Mouse (Mus musculus) natural killer cell, adult 2 months (primary cell): ENCODE measurements at regions not wholly inside any gene's neighbourhood (a gene's known extent, or its start where the extent isn't known, plus 50 kb on each side); places are given as distances from the start of the nearest gene placed in this dataset.

ENCODE experiments used
- DNase-seq, 2 experiments: peaks; one replicate each; pipeline ENCODE4 v3.0.0; 2022; ENCODE audit warnings: low spot score in 2 of 2

DNA sequence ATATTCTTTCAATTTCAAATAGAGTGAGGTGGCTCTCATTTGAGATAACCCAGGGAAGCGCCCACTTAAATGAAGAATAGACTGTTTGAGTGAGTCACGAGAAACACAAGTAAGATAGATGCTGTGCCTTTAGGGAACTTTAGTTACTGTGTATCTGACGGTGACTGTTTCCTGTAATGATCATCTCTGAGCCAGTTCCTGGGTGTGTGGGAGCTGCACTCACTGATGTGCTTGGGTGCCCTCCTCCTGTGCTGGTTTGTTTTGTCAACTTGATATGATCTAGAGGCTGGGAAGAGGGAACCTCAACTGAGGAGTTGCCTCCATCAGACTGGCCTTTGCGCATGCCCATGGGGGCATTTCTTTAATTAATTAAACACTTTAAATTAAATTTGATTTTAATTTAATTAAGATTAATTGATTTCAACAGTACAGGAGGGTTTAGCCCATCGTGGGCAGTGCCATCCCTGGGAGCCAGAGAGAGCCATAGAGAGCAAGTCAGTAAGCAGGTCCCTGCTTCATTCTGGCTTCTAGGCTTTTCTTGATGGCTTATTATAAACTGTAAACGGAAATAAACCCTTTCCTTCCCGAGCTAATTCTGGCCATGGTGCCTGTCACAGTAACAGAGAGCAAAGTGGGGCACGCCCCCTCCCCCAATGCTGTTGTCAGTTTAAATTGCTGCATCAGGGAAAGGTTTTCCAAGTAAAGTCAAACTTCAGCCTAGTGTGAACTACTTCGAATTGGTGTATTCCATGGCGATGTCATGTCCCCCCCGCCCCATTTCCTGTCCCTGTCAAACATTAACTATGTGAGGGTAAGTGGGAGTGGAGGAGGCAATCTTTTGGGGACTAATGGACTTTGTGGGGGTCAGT lies 202.9 kb upstream of the Id2 start:
- no peak for DNase-seq

DNA sequence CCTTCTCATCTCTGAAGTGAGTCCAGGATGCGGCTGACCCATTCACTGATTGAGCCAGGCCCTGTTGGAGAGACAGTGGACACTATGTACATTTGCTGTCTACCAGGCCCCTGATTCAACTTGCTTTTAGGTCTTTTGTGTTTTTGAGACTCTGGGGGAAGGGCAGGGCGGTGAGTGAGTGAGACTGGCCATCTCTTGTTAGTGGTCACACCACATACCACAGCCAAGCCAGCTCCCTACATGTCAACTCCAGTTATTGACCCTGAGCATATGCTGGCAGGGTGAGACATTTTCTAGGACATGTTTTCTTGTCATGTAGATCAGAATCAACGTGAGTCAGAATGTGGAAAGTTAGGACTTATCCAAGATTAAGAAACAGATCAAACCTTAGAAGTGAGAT lies 201.8 kb upstream of the Id2 start:
- DNase-seq = peak; percentile 28 to 60

DNA sequence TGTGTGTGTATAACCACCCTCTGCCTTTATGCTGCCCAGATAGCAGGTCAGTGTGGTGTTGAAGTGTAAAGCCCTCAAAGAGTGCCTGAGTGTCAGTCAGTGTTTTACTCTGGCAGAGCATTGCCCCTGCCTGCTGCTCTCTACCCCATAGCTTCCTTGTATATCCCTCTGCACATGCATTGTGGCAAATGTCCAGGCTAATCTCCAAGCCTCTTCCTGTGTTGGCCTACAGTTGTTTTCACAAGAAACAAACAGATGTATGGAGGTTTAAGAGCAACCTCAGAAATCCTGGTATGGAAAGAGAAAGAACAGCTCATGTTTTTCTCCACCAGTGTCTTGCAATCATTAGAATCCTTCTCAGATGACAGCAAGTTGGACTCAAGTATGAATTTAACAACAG lies 201.0 kb upstream of the Id2 start:
- no peak for DNase-seq

DNA sequence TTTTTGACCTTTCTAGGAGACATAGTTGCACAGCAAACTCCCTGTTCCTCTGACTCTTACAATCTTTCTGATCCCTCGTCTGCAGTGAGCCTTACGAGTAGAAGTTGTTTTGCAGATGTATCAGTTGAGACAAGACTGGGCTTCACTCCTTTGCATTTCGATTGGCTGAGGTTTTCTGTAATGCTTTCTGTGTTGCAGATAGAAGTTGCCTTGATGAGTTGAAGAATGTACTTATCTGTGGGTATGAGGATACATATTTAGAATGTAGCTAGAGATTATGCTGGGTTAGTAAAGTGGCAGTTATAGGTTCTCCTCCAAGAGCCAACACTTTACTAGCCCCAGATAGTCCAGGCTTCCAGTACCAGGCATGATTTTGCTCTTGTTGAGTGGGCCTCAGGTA lies 199.7 kb upstream of the Id2 start:
- DNase-seq = no peak

DNA sequence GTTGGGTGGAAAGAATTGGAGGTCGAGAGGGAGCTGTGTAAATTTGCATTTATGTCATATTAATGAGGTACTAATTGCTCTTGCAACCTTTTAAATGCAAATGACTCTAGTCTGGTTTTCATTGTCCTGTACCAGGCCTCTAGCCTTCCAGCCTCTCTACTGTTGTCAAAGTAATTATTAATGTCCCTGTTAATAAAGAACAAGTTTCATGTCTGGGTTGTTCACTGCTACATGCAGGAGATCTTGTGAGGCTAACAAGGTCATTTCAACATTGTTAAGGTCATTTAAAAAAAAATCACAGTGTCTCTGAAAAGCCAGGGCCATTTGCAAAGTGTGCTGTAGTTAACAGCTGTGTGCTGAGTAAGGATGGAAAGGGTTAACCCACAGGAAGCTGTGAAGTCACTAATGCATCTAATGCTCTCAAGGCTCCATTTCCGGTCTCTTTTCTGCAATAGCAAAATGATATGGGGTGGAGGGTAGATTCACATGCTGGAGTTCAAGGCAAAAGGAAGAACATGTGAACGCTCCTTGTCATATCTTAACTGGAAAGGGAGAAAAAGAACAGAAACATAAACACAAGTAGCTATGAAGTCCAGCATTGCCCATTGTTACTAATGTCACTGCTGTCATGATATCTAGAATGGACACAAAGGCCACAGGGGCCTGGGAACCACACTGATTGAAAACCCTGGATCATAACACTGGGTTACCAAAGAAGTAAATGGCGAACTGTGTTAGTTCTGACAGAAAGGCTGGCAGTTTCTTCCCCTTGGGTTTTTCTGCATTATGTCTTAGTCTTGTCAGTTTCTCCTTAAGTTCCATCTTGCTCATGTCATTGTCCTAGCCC lies 197.5 kb upstream of the Id2 start:
- DNase-seq = no peak

DNA sequence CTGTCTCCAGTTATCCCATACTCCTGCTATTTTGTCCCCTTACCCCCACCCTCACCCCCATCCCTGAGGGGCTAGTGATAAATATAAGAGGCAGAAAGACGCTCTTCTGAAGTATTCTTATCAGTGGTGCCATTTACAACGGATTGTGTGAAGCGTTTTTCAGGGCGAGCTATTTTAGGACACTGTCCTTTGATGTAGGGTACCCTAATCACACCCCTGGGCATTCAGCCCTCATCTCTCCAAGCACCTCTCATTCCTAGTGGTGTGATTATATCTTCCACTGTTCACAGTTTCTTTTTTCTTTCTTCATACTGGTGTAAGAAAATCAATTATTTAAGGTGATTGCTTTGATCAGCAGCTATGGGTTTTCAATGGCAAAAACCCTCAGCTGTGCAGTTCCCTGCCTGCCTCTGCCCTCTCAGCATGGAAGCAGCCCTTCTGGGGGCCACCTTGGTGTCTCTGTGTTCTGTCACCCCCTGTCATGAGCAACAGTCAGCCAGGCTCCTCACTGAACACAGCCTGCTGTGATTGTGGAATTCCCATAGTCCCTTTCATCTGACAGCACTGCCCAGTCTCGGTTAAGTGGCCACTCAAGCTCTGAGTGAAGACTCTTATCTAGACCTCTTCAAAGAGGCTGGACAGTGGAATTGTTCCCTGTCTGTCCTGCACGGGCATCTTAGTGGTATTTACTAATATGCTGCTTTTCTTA lies 196.7 kb upstream of the Id2 start:
- no peak for DNase-seq

DNA sequence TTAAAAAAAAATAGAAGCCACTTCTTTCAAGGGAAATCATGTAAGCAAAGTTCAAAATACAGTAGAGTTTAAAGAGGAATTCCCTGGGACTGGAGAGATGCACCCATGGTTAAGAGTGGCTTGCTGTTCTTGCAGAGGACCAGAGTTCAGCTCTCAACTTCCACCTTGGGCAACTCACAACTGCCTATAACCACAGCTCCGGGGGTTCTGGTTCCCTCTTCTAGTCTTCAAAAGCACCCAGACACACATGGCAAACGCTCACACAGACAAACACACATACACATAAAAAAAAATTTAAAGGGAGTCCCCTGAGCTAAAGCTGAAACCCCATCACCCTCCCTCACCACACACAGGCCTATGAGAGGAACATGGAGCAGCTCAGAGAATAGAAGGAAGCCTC lies 192.4 kb upstream of the Id2 start:
- DNase-seq = no peak

DNA sequence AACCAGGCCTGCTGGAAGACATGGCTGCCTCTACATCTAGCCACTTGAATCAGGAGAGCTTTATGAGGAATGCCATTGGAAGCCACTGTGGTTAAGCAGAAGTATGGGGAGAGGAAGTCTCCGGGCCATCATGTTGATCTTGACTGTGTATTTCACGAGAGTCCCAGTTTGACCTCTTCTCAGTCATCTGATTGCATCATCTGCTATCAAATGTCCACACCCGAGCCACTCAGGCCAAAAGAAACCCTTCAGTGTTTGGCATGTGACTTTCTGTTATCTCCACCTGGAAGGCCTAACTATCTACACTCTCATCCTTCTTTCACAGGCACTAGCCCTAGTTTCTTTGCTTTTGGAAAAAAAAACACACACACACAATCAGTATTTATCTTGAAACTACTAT lies 186.9 kb upstream of the Id2 start:
- DNase-seq = no peak

DNA sequence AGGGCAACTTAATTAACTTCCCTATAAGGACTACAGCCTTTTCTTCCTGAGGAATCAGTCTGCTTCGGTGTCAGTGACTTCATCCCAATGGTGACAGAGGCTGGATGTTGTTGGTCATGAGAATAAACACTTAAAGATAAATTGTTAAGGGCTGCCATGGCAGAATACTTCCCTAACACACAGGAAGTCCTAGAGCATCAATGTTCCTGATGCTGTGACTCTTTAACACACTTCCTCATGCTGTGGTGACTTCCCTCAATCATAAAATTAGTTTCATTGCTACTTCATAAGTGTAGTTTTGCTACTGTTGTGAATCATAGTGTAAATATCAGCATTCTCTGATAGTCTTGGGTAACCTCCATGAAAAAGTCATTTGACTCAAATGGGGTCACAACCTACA lies 184.5 kb upstream of the Id2 start:
- DNase-seq = no peak

DNA sequence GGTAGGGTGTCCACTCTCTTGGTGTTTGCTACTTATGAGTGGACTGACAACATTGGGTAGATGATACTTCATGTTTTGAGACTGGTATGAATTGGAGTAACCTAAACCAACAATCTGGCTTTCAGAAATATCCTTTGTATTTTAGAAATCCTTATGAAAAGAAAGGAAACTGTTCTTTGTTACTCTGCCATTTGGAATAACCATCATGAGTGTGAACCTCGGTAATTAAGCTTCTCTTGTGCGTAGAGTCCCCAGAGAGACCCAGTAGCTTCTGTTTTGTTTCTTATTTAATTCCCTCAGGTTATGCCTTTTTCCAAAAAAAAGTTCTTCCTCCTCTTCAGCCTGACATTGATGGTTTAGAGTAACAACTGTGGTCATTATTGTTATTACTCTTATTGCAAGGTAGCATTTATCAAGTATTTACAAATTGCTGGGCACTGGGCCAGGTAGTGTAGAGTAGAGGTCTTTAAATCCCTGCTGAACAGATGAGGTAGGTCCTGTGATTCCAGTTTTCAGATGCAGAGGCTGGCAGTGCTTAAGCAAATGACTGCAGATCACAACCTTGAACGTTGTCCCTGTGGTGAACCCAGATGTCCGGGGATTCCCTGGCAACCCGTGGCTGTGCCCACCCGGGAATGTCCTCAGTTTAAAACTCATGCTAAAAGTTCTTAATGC lies 176.8 kb upstream of the Id2 start:
- DNase-seq = no peak

DNA sequence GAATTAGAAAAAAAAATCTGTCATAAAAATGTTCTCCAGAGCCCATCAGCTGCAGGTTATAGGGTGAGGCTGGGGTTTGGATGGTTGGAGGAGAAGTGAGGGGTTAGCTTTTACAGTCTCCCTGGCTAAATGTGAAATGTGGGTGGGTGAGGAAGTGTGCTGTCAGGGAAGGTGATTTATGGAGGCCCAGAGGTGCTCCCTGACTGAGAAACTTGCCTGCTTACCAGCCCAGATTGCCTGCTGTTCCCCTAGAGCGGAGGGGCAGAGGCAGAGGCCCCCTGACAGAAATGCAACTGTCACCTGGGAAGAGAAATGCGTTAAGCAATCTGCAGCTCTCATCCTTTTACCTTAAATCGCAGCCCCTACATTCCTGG lies 175.8 kb upstream of the Id2 start:
- no peak for DNase-seq

DNA sequence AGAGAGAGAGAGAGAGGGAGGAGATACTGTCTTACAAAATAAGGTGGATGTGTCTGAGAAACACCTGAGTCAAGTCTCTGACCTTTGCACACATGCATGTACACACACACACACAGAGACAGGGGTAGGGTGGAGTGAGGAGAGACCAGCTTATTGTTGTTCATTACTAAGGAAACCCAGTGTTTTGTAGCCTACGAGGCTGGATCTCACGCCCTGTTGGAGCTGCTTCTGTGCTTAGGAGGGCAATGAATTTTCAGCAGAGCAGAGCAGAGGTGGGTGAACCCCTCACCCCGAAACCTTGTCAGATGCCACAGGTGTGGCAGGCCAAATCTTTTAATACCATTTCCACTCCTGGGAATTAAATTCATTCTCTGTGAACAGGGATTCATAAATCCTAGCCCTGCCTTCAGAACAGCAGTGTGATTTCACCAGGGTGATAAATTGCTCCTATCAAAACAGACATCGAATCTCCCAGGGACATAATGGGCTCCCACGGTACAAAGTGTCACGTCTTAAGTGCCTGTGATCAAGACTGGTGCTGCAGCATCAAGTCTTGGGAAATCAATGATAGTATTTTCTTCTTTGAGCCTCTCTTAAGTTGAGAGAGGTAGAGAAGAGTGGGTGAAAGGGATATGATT lies 175.3 kb upstream of the Id2 start:
- no peak for DNase-seq

DNA sequence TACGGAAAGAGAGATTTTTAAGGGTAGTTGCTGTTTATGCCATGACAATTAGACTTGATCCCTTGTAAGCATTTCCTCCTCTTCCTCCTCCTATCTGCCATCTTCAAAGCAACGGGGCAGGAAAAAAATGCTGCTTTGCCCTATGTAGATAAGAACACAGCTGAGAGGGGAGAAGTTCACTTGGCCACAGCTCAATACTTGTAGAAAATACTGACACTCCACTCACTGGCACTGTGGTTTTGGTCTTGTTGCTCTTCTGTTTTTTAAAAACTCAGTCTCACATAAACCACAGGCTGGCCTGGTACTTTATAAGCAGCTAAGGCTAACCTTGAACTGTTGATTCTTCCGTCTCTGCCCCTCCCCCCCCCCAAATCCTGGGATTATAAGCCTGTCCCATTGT lies 172.9 kb upstream of the Id2 start:
- peak in 1 of 2 experiments; percentile 49 for DNase-seq

DNA sequence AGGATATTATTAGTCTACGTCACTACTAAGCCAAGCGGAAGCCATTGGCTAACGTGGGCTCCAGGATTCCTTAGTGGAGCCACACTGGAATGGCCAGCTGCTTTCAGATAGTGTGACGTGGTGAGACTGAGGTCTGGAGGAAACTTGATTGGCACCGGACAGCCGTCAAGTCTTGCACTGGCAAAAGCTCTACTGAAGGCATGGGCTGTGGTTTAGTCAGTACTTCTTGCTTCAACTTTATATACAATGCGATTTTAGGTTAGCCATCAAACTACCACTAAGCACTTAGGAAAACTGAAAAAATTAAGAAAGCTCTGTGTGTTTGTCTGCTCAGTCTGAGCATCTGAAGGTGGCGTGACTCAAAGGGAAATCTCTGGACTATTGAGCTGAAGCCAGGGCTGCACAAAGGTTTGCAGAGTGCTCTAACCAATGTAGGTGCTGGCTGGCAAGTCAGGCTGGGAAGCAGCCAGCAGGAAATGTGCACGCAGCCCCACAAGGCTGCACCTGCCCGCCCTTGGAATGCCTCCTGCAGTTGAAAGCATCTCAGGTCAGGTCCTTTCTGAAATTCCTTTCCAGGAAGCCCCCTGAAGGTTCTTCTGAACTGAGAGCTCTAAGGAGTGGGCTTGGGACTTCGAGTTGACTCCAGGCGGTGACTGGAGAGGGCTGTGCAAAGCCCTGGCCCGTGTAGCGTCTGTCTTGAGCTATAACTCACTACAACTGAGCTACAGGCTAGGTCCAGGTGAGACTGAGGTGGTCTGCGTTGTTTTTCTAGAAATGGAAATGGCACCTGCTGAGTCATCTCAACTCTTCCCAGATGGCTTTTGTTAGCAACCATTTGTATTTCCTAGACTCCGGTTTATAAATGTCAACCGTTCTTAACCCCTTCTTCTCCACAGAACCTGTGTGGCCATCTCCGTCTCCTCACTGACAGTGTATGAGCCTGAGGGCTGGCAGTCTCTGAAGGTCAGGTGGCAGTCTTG lies 172.2 kb upstream of the Id2 start:
- no peak for DNase-seq

DNA sequence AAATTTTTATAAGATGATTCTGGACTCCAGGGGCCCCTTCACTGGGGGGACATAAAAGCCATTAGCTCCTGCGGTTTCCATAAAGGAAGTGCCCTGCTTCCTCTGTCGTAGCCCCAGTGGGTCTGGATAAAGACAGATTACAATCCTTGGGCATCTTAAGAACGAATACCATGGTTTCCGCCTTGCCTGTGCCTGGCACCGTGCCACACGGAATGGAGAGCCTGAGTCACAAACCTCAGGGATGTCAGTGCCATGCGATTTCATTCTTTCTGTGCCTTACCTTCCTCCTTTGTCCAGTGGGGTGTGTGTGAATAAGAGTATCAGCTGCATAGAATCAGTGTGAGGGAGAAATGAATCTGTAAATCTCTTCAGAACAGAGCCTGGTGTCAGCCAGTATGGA lies 171.4 kb upstream of the Id2 start:
- DNase-seq = no peak

DNA sequence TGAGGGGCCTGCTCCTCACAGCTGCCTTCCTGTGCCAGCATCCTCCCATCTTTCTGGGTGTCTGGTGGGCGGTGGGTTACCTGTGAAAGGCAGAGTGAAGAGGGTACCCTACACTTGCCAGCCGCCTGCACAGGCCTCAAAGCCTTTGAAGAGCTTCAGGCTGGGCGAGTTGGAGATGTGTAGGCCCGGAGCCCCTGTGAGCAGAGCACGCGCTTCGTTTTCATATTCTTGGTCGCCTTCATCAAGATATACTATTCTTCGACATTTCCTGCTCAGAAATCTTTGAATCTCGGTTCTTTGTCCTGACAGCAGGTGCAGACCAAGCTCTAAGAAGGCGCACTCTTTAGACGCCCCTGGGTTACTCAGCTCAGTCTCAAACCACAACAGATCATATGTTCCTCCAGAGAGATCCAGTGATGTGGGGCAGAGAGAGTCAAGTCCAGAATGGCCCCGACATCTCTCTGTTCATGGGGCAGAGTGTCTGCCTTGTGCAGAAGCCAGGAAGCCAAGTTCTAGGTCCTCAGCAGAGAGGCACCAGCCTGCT lies 170.7 kb upstream of the Id2 start:
- peak in 1 of 2 experiments; percentile 30 for DNase-seq

DNA sequence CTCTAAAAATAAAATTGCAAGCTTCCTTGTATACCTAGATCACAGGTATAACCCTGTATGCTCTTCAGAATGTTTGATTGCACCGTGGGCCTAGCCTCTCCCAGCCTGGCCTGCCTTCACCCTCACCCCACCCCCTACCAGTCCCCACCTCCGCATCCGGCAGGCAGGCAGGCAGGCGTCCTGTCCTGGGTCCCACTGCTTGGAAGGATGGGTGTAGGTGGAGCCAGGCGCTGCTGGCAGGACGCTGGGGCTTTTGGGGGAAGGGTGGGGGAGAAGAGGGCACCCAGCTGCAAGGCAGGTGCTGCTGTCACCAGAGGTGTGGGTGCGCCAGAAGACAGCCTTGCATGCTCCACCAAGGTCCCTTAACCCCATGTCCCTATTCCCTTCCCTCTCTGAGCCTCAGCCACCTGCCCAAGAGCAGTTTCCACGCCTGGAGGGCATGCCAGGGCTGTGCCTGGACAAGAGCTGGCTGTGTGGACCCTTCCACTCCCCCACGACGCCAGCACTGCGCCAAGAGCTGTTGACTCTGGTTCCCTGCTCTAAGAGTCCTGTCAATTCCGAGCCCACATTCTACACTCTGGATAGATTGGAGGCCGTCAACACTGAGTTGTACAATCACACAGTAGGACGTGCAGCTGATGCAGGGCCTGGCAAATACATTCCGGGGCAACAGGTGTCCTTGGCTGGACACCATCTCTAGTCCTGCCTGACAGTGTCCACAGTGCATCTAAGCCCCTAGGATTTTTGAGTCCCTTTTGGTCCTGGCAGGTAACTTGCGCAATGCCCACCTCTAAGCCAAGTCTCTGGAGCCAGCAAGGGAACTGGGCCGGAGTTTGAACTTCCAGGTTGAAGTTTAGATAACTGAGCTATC lies 170.0 kb upstream of the Id2 start:
- no peak for DNase-seq

DNA sequence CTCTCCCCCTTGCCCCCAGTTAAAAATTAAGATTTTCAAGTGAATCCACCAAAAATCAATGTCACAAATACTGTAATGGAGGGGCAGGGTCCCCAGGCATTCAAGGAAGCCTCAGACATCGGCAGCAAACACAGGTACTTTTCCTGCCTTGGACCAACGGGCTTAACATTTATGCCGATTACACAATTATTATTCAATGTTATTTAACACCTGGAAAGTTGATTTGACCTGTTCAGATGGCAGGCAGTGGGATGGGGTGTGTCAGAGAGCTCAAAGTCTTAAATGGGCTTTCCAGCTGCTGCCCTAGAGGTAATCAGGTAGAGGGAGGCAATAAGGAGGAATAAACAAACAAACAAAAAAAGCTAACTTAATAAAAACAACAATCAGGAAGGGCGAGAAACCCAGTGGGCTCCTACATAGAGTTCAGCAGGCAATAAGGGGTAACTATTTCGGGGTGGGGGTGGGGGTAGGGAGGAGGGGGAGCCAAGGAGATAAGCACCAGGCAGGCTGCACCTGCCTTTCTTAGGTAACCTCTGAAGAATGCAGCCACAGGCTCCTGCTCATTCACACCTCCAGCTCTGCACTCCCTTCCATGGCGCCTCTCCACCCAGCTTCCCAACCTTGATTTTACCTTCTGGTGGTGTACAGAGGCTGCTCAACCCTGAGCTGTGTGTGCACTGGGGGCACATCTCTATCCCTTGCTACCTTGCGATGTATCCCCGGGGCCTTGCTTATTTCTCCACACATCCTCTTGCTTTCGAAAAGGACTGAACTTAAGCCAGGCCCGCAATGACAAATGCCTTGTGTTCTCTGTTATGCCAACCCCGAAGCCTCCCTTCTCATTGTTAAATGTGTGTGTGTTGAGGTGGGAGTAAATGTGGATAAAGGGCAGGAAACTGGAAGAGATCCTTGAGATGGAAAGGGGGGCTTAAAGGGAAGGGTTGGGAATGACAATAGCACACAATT lies 168.9 kb upstream of the Id2 start:
- no peak for DNase-seq
